Mouse (Mus musculus): ENCODE results near the gene Iffo1.

Gene Iffo1

GRCm38 (mm10) chr6:125196301-125196700 lies 51.3 kb downstream of the Iffo1 start:
- DNase-seq = no peak

- no peak for DNase-seq
Observed at GRCm38 (mm10) chr6:125197166-125197565, 52.1 kb downstream of the Iffo1 start.

GRCm38 (mm10) chr6:125210436-125210835 lies 65.4 kb downstream of the Iffo1 start:
- DNase-seq = no peak

All from cerebellum, adult 9-11 months (tissue).